Mouse (Mus musculus) heart, adult 2 months (tissue): ENCODE measurements around the gene Smc6. TPM values are rescaled to one million over a fixed set of nuclear protein-coding genes. Genes with fewer than 3 reads are reported as not detected.

Experiments
- DNase-seq, 2 experiments: peaks; one replicate each; pipeline ENCODE4 v3.0.0; 2021
- H3K27ac ChIP-seq: fragments of 200-600 bp; 2 replicates; pipeline ENCODE4 v1.8.1; 2022
- H3K27me3 ChIP-seq: fragments of 200-500 bp; 2 replicates; pipeline ENCODE4 v1.6.1; 2012; ENCODE audit warnings: mild to moderate bottlenecking, low read length, inconsistent platforms, mixed read lengths; ENCODE audit not compliant: control insufficient read depth, insufficient read depth
- H3K36me3 ChIP-seq: fragments of 200-500 bp; 2 replicates; pipeline ENCODE4 v1.6.1; 2012; ENCODE audit warnings: low read length, inconsistent platforms; ENCODE audit not compliant: control insufficient read depth, insufficient read depth
- H3K4me1 ChIP-seq: fragments of 200-500 bp; 2 replicates; pipeline ENCODE4 v1.6.1; 2011; ENCODE audit warnings: low read length; ENCODE audit not compliant: control insufficient read depth, insufficient read depth
- H3K4me3 ChIP-seq: fragments of 200-600 bp; 2 replicates; pipeline ENCODE4 v1.8.1; 2022
- H3K79me2 ChIP-seq: fragments of 200-500 bp; replicated peaks from 2 replicates; pipeline ENCODE4 v1.6.1; 2012; ENCODE audit warnings: mild to moderate bottlenecking, inconsistent platforms, low read length, moderate library complexity, mixed read lengths; ENCODE audit not compliant: control insufficient read depth, insufficient read depth
- H3K9ac ChIP-seq: fragments of 200-500 bp; 2 replicates; pipeline ENCODE4 v1.6.1; 2012; ENCODE audit warnings: low read depth, mild to moderate bottlenecking, control low read depth, inconsistent platforms, low read length, mixed read lengths
- CTCF ChIP-seq: fragments of 200-600 bp; IDR thresholded peaks from 2 replicates; pipeline ENCODE4 v1.8.1; 2022; ENCODE audit warnings: antibody characterized with exemption, mild to moderate bottlenecking, moderate library complexity
- EP300 ChIP-seq: fragments of 200-500 bp; IDR thresholded peaks from 2 replicates; pipeline ENCODE4 v1.6.1; 2011; ENCODE audit warnings: low read depth, low read length, control low read depth; ENCODE audit not compliant: insufficient read depth
- POLR2A ChIP-seq: fragments of 200-500 bp; IDR thresholded peaks from 2 replicates; pipeline ENCODE4 v1.6.1; 2011; ENCODE audit warnings: mild to moderate bottlenecking, low read depth, low read length, control low read depth; ENCODE audit not compliant: insufficient read depth
- WGBS: fragments of 180-500 bp; shearing (Covaris S2); methylation state at CpG from one replicate; pipeline ENCODE4 v1.1.7; 2018; 5-methylcytosine and 5-hydroxymethylcytosine counted together
- intact Hi-C: fragments of 180-260 bp; cut with DNase I; formaldehyde crosslinking; loops from one replicate; pipeline ENCODE4 v1.15.1; 2025
- polyA plus RNA-seq: library from polyadenylated mRNA; depleted of rRNA; stranded (reverse); fragments of >200 nt; gene quantifications from 2 replicates; pipeline ENCODE4 v1.2.3, GENCODE M21; 2012
- total RNA-seq, 2 experiments: library from RNA; stranded (reverse); gene quantifications; 2 replicates each; pipeline ENCODE4 v1.2.3; 2021

Smc6 gene
- total and polyA plus RNA-seq, 3 experiments = 9.3 to 48.3 (median 46.0) TPM

DNA sequence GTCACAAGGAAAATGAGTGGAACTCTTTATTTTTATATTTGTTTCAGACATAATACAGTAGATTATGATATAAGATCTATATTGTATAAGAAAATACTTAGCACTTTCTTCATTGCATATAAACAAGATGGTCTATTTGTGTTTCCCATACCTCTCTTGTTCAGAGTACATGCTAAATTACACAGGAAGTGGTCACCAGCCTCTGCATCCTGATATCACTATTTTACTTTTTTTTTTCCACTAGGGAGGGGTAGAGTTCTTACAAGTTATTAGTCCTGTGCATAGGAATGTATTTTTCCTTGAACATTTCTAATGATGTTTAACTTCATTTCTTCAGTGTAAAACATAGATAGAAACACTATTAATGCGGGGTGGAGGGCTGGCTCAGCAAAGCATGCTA lies 35.2 kb downstream of the Smc6 start:
- Histone ChIP-seq H3K27ac (no peak overlapping the region), H3K27me3 (no peaks in the 10 kb centered on the region), H3K36me3 (peaks cover 5% of the 10 kb centered on the region; the same call in 1 of the 2 replicates), H3K79me2 (no peaks in the 10 kb centered on the region), H3K9ac (no peak overlapping the region), H3K4me3 (no peak overlapping the region), H3K4me1 (no peaks in the 10 kb centered on the region)
- intact Hi-C loops = loop anchor here (2.0 kb wide), 1 partner anchor 14 kb away; no protein-coding TSS in a partner anchor
- WGBS = 88% methylated on average over 1 of the region's 1 CpGs
- DNase-seq = no peak
- TF ChIP-seq POLR2A = no peak

DNA sequence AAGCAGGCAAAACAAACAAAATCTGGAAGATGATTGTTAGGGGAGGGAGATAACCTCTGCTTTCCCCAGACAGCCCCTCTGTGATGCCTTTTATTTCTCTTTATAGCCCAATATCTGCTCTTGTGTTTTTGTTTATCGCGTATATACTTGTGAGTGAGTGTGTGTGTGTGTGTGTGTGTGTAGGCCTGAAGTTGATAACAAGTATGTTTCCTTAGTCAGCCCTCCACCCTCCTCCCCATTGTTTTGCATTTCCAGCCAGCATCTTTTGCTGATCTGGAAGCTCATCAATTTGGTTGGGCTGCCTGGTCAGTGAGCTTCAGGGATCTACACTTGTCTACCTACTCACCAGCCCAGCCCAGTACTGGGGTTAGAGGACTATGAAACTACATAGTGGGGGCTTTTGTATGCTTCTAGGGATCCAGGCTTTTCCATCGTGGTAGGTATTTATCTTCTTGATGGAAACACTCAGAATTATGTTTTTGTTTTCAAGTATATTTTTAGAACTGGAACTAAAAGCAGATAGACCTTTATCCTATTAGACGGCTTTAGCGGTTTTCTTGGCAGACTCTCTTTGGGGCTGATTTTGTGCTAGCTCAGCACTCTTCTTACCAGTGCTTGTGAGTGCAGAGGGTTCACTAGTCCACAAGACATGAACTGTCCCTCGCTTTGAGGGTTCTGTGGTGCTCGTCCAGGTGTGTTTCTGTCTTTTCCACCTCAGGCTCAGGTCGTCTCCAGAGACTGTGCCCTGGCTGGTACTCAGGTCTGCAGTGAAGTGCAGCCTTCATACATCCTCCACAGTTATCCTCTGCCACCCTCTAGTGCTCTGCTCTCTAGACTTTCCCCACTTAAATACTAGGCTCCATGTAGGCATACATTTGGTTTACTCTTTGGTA lies 41.3 kb downstream of the Smc6 start:
- H3K9ac ChIP-seq = no peak overlapping the region
- peaks cover 3% of the 10 kb centered on the region; the same call in 1 of the 2 replicates for H3K36me3 ChIP-seq
- 64% methylated on average over 8 of the region's 8 CpGs for WGBS
- no peaks in the 10 kb centered on the region for H3K27me3 ChIP-seq
- TF ChIP-seq POLR2A (no peak), CTCF (no peak), EP300 (no peak)
- no peak overlapping the region for H3K27ac ChIP-seq
- H3K79me2 ChIP-seq = no peaks in the 10 kb centered on the region
- intact Hi-C loops = no loop called here
- H3K4me1 ChIP-seq = no peaks in the 10 kb centered on the region
- DNase-seq = no peak
- no peak overlapping the region for H3K4me3 ChIP-seq

DNA sequence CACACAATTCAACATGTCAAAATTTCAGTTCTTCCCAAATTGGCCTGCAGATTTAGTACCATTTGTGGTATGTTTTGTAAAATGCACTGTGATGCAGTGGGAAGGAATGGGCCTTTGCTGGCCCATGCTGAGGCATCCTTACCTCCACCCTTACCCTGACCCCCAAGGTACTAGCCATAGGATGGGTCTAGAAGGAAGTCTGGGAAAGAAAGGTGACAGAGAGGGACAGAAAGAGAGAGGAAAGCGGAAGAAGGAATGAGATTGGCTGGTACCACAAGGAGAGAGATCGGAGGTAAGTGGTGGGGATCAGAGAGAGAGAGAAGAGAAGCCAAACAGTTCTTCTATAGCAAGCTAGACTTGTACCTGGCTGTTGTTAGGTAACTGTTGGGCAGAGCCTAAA lies 45.4 kb downstream of the Smc6 start:
- Histone ChIP-seq H3K4me1 (no peaks in the 10 kb centered on the region), H3K36me3 (peaks cover 6% of the 10 kb centered on the region; the same call in 1 of the 2 replicates), H3K27ac (no peak overlapping the region), H3K27me3 (no peaks in the 10 kb centered on the region), H3K79me2 (no peaks in the 10 kb centered on the region), H3K4me3 (no peak overlapping the region), H3K9ac (no peak overlapping the region)
- TF ChIP-seq POLR2A = no peak
- no peak for TF ChIP-seq CTCF
- no peak for TF ChIP-seq EP300
- no peak for DNase-seq
- 98% methylated on average over 2 of the region's 2 CpGs for WGBS
- intact Hi-C loops = no loop called here

DNA sequence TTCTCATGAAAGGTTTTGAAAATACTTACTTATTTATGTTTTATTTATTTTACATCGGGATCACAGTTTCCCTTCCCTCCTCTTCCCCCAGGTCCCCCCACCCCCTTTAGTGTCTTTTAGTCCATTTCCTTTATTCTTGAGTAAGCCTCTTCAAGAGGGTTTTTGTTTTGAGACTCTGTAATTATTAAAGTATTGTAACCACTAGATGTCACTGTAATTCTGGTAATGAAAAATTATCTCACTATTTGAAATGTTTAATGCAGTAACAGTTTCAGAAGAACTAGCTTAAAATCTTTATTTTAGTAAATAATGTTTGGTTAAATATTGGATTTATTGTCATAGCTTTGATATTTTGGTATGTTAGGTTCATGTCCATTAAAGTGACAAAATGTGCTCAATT lies 48.2 kb downstream of the Smc6 start:
- H3K36me3 ChIP-seq = peaks cover 3% of the 10 kb centered on the region; the same call in 1 of the 2 replicates
- no peaks in the 10 kb centered on the region for H3K27me3 ChIP-seq
- no peak overlapping the region for H3K4me3 ChIP-seq
- H3K4me1 ChIP-seq = no peaks in the 10 kb centered on the region
- intact Hi-C loops = loop anchor here (2.0 kb wide), 1 partner anchor 23 kb away; no protein-coding TSS in a partner anchor
- H3K27ac ChIP-seq = no peak overlapping the region
- WGBS = 50% methylated on average over 1 of the region's 1 CpGs
- H3K9ac ChIP-seq = no peak overlapping the region
- TF ChIP-seq POLR2A = no peak
- TF ChIP-seq CTCF = peak; percentile 48
- no peaks in the 10 kb centered on the region for H3K79me2 ChIP-seq
- no peak for DNase-seq

DNA sequence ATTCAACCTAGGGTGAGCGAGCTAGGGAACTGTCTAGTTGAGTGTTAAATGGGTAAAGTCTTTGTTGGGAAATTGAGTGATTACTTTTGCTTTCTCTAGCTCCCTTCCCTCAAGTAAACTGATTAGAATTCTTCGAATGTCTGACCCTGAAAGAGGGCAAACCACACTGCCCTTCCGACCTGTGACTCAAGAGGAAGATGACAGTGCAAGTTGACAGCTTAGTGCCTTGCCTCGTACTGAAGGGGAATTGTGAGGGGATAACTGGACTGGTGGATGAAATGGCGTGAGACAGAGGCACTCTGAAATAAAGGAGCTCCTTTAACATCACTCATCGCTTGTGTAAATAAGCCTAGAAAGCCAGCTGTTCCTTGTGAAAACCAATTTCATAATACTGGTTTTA lies 52.0 kb downstream of the Smc6 start:
- no peak for DNase-seq
- TF ChIP-seq EP300 (no peak), CTCF (no peak), POLR2A (no peak)
- Histone ChIP-seq H3K79me2 (no peaks in the 10 kb centered on the region), H3K4me1 (no peaks in the 10 kb centered on the region), H3K27me3 (no peaks in the 10 kb centered on the region), H3K9ac (no peak overlapping the region), H3K27ac (no peak overlapping the region), H3K36me3 (no peaks in the 10 kb centered on the region; the same call in 1 of the 2 replicates), H3K4me3 (no peak overlapping the region)
- intact Hi-C loops = no loop called here
- 67% methylated on average over 6 of the region's 6 CpGs for WGBS

DNA sequence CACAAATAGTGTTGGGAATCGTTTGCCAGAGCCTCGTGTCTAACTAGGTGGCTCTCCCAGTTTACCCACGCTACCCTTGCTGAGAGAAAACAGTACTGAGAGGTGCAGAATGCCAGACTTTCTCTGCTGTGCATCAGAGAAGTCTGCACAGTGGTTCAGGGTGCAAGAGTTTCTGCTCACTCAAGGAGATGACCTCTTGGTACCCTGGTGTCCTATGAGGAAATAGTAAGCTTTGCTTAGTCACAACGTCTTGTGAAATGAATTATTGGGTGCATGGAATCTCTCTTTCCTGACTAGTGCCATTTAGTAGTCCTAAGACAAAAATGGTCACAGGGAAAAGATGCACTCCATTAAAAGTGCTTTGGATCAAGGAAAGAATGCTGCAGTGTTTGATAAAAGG lies 58.8 kb downstream of the Smc6 start:
- no peak for DNase-seq
- intact Hi-C loops = no loop called here
- Histone ChIP-seq H3K79me2 (no peaks in the 10 kb centered on the region), H3K36me3 (no peaks in the 10 kb centered on the region), H3K27me3 (no peaks in the 10 kb centered on the region), H3K27ac (no peak overlapping the region), H3K4me1 (no peaks in the 10 kb centered on the region), H3K4me3 (no peak overlapping the region), H3K9ac (no peak overlapping the region)
- TF ChIP-seq POLR2A = no peak
- TF ChIP-seq EP300 = no peak
- TF ChIP-seq CTCF = no peak
- 46% methylated on average over 4 of the region's 4 CpGs for WGBS
